Mouse (Mus musculus): ENCODE results near the gene Tex19.1.
"Not testable (repeated sequence)": the region's sequence is repeated elsewhere in the genome, so short reads cannot be mapped to it uniquely, and the experiment has no call there.

Tex19.1 gene

GRCm38 (mm10) chr11:121145865-121146264 is at the start of gene Tex19.1:
Gene Tex19.1 (plus strand): TSS chr11:121146143.
- peak; percentile 90 for DNase-seq (ENCODE audit: low spot score)

- no peak for DNase-seq (ENCODE audit: low spot score)
Observed at GRCm38 (mm10) chr11:121099762-121100161, 46.2 kb upstream of the Tex19.1 start.

- no peak for DNase-seq (ENCODE audit: low spot score)
Observed at GRCm38 (mm10) chr11:121100692-121101091, 45.3 kb upstream of the Tex19.1 start.

GRCm38 (mm10) chr11:121101124-121101805 is 44.7 kb upstream of the Tex19.1 start:
- DNase-seq (ENCODE audit: low spot score), result no peak

GRCm38 (mm10) chr11:121107242-121107641 is 38.7 kb upstream of the Tex19.1 start:
- not testable (repeated sequence) for DNase-seq (ENCODE audit: low spot score)

GRCm38 (mm10) chr11:121108061-121108460 is 37.9 kb upstream of the Tex19.1 start:
- no peak for DNase-seq (ENCODE audit: low spot score)

- peak; percentile 84 for DNase-seq (ENCODE audit: low spot score)
Observed at GRCm38 (mm10) chr11:121109986-121110385, 36.0 kb upstream of the Tex19.1 start.

- no peak for DNase-seq (ENCODE audit: low spot score)
Observed at GRCm38 (mm10) chr11:121111051-121111450, 34.9 kb upstream of the Tex19.1 start.

GRCm38 (mm10) chr11:121111601-121112000 is 34.3 kb upstream of the Tex19.1 start:
- DNase-seq (ENCODE audit: low spot score), result no peak

GRCm38 (mm10) chr11:121112091-121112775 is 33.7 kb upstream of the Tex19.1 start:
- DNase-seq (ENCODE audit: low spot score), result no peak

- DNase-seq (ENCODE audit: low spot score), result peak; percentile 90
Observed at GRCm38 (mm10) chr11:121118106-121118505, 27.8 kb upstream of the Tex19.1 start.

GRCm38 (mm10) chr11:121118577-121118976 is 27.4 kb upstream of the Tex19.1 start, which contains the start of gene Tex19.2:
Gene Tex19.2 (minus strand): TSS chr11:121118677.
- no peak for DNase-seq (ENCODE audit: low spot score)

GRCm38 (mm10) chr11:121121151-121121550 is 24.8 kb upstream of the Tex19.1 start:
- no peak for DNase-seq (ENCODE audit: low spot score)

GRCm38 (mm10) chr11:121122024-121122670 is 23.8 kb upstream of the Tex19.1 start:
- DNase-seq (ENCODE audit: low spot score), result no peak

GRCm38 (mm10) chr11:121123438-121123837 is 22.5 kb upstream of the Tex19.1 start:
- no peak for DNase-seq (ENCODE audit: low spot score)

GRCm38 (mm10) chr11:121125522-121126172 is 20.3 kb upstream of the Tex19.1 start:
- no peak for DNase-seq (ENCODE audit: low spot score)

GRCm38 (mm10) chr11:121126395-121126794 is 19.5 kb upstream of the Tex19.1 start:
- no peak for DNase-seq (ENCODE audit: low spot score)

GRCm38 (mm10) chr11:121127441-121127840 is 18.5 kb upstream of the Tex19.1 start:
- no peak for DNase-seq (ENCODE audit: low spot score)

- no peak for DNase-seq (ENCODE audit: low spot score)
Observed at GRCm38 (mm10) chr11:121129616-121130015, 16.3 kb upstream of the Tex19.1 start.

GRCm38 (mm10) chr11:121134600-121134999 is 11.3 kb upstream of the Tex19.1 start:
- DNase-seq (ENCODE audit: low spot score), result no peak

- no peak for DNase-seq (ENCODE audit: low spot score)
Observed at GRCm38 (mm10) chr11:121137682-121138081, 8.3 kb upstream of the Tex19.1 start.

GRCm38 (mm10) chr11:121138732-121139131 is 7.2 kb upstream of the Tex19.1 start:
- DNase-seq (ENCODE audit: low spot score), result no peak

Data from testis, postnatal 14 days (tissue).